Mouse (Mus musculus): ENCODE data around the gene Rfesd. TPM values are rescaled to one million over a fixed set of nuclear protein-coding genes. Genes with fewer than 3 reads are reported as not detected.

Gene Rfesd
- polyA plus RNA-seq (2012; rRNA removed), result 3.7 and 4.9 TPM in 2 replicates

DNA sequence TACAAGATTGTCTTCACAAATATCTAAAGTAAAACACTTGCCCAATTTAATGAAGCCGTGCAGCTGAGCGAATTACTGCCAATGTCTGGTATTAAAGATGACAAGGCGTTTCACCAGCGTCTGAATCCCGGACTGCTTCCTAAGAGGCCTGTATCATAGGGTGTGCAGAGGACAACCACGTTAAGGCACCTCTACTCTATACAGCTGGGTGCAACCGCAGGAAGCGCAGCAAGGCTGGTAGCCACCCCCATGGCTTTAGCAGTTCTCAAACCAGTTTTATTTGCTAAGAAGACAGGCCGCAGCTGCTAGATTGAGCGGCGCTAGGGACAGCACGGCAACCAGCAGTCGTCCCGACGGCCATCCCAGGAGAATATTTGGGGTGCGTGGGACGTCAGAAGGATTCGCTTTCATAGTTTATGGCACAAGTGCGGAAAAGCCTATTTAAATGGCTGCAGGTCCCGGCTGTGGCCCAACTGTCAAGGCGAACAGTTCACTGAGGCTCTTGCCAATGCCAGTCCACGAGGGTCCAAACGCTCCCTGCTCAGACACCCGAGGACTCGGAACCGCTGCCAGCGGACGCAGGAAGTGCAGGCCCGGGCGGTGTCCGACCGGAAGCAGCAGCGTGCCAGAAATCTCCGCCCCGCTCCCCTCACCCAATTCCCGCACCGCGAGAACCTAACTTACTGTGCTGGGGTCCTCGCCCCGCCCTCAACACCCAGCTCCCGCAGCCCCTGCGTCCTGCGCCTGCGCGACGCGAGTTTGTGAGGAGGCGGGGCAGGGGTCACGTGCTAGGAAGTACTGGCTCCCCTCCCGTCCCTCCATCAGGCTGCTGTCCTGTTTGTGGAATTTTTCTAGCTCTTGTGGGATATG is at the start of gene Rfesd:
Gene Rfesd, minus strand, starts transcription at position 746 of the 870 bp plus-strand sequence.
- under 1% methylated on average over 50 of the region's 50 CpGs for WGBS
- DNase-seq (ENCODE audit: low read depth, low spot score), result peak; percentile 90

DNA sequence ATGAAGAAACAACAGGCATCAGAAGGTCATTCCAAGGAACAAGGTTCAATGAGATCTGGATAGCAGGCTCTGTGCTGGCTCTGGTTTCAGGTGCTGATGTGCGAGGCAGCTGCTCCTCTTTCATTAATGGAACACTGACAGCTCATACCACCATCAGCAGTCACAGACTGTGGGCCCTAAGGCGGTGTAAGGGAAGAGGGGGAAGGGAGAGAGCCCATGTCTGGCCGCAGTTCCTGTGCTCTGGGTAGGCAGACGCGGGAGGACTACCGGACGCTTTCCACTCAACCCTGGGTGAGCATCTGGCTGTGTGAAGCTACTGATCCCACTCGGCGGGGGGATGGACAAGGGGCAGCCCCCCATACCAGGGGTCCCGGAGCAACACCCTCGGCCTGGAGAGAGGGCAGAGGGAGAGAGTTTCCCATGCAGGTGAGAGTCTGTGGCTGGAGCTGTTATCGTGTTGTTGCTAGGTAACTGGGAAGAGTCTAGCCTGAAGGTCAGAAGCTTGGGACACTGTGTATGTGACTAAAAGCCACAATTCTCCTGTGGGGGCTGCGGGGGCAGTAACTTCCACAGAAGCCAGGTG is 45.9 kb upstream of the Rfesd start:
- no peak for DNase-seq (ENCODE audit: low read depth, low spot score)
- WGBS, result 90% methylated on average over 13 of the region's 13 CpGs

DNA sequence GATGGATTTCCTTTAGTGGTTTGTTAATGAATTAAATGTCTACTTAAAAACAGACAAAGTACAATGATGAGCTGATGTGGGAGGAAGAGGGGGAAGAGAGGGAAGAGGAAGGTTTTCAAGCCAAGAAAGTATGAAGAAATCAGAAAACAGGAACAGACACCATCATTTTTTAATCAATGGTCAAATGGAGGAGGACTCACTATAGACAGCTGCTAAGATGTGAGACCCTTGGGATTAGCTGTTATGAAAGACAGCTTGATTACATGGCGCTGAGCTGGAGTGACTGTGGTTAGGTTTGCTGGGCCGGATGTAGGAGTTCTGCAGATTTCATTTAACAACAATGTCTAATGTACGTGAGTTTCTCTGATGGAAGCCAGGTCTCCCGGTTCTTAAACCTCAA is 45.0 kb upstream of the Rfesd start:
- no peak for DNase-seq (ENCODE audit: low read depth, low spot score)
- WGBS, result 90% methylated on average over 4 of the region's 4 CpGs

DNA sequence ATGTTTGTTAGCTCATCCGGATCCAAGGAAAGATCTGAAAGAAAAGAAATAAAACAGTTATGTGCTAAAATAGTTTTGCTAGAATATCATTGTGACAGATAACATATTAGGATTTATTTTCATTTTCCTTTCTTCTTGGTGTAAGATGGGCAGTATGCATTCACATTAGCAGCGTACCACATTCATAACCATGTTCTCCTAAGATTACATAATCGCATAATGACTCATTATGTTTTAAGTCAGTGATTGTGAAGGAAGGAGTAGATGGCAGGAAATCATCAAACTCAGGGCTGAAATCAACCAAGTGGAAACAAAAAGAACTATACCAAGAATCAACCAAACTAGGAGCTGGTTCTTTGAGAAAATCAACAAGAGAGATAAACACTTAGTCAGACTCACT is 44.0 kb upstream of the Rfesd start:
- WGBS, result 91% methylated on average over 3 of the region's 3 CpGs
- DNase-seq (ENCODE audit: low read depth, low spot score), result no peak

DNA sequence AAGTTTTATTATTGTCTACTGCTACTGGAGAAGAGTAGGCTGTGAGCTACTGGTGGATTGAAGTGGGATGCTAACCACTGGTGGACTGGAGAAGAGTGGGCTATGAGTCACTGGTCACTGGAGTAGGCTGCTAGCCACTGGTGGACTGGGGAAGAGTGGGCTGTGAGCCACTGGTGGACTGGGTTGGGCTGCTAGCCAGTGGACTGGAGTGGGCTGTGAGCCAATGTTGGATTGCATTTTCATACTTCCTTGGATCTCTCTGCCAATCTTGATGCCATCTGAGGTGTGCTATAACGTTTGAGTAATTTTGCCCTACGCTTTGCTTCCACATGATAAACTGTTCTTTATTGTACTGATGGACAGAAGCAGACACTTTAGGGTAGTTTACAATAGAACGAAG is 43.6 kb upstream of the Rfesd start:
- 68% methylated on average over 3 of the region's 3 CpGs for WGBS
- no peak for DNase-seq (ENCODE audit: low read depth, low spot score)

DNA sequence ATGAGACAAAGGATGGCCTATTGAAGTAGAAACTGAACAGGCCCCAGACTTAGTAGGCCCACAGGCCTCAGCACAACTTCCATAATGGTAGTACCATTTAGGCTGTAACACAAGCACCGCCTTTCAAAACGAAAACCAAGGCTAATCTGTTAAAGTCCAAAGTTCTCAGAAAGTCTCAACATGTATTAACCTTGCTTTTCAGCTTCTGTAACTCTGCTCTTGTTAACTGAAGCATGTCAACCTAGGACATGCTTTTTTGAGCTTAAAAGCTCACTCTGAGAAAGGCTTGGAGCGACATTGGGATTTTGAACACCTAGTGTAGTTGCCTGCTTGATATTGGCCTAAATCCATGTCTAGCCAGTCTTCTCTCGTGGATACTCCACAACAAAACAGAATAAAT is 41.1 kb upstream of the Rfesd start:
- 77% methylated on average over 4 of the region's 4 CpGs for WGBS
- DNase-seq (ENCODE audit: low read depth, low spot score), result no peak

DNA sequence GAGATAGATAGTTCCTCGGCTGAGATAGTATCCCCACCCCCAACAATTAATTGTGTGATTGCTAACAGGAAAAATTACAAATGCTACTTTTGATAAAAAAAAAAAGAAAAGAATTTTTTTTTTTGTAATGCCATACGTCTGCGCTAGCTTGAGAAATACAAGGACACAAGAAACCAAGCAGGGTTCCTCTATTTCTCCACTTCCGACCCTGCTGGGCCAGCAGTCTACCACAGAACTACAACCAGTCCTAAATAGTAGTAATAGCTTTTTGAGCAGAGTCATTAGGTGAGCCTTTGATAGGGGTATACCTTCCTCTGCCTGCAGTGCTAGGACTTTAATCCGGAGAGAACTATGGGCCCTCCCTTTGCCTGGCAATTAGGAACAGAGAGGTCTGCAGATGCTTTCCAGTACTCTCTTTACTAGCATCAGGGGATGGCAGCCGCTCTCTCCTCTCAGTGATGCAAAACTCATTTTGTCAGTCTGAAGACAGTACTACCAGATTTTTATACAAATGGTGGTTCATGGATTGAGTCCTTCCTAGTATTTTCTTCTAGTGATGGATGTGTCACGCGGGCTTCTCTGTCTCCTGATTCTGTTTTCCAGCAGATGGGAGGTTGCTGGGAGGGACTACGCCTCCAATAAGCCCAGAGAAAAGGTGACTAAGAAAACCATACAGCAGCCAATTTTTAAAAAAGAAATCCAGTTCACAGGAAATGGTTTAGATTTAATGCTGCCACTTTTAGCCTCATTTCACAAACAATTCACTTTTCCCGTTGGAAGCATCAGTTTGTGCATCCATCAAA is 38.9 kb upstream of the Rfesd start:
- no peak for DNase-seq (ENCODE audit: low read depth, low spot score)
- WGBS, result 74% methylated on average over 10 of the region's 10 CpGs

DNA sequence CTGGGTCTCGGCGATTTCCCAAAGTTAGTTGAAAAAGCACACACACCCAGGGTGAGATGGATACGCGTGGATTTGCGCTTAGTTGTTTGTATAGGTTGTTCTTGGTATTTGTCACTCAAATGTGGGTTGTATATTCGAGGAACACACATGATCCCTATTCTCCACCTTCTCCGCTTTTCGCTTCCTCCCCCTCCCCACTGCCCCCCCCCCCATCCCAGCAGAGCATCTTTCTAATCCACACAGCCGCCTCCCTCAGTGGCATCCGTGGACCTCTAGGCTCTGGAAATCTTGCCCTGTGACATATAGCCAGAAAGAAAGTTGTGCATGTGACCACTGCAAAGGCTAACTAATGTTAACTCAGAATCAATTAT is 38.4 kb upstream of the Rfesd start, which contains the start of gene Gpr150:
Gene Gpr150, minus strand, starts transcription at position 101 of the 371 bp plus-strand sequence.
- DNase-seq (ENCODE audit: low read depth, low spot score), result no peak
- 19% methylated on average over 10 of the region's 10 CpGs for WGBS

DNA sequence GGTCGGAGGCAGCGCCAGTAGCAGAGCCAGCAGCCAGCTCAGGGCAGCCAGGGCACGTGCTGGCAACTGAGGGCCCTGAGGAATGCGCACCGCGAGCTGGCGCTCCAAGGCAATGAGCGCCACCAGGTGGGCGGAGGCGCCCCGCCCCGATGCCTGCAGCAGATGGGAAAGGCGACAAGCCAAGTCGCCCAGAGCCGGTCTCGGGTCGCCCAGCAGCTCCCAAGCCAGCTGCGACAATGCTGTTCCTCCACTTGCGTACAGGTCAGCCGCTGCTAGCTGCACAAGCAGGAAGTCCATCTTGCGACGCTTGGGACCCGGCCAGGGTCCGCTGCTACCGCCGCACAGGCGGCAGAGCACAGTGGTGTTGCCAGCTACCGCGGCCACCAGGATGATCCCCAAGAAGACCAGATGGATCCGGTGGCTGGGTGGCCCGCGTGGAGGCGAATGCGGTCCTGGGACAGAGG is 37.8 kb upstream of the Rfesd start:
- peak; percentile 16 for DNase-seq (ENCODE audit: low read depth, low spot score)
- under 1% methylated on average over 34 of the region's 34 CpGs for WGBS

DNA sequence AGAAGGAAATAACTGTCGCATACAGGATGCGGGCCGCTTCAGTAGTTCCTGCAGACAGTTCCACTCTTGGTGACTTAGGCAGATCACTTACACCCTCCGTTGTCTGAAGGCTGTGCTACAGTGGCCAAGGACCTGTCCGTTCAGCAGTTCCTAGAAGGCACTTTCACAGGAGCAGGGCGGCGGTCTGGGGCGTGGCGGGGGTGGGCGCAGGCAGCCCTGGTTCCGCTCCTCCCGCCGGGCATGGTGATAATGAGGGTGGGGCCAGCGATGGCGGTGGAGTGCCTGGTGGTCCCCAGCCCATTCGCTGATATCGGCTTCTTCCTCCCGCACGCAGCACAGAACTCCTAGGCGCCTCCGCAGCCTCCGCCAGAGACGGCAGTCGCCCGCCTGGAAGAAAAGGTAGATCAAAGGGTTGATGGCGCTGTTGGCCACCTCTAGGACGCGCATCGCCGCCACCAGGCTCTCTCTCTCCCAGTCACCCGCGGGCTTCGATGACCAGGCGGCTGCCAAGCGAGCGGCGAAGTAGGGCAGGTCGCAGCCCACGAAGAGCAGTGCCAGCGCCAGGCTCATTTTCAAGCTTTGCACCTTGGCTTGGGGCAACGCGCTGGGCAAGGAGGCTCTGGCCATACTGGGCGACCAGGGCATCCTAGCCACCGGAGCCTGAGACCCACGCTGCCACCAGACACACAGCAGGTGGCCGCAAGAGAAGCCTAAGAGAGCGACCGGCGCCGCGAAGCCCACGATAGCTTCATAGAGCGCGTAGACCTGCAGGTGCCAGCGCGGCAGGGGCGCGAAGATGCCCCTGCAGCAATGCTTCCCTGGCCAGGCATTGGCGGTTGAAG is 37.1 kb upstream of the Rfesd start:
- DNase-seq (ENCODE audit: low read depth, low spot score), result no peak
- 2% methylated on average over 59 of the region's 59 CpGs for WGBS

DNA sequence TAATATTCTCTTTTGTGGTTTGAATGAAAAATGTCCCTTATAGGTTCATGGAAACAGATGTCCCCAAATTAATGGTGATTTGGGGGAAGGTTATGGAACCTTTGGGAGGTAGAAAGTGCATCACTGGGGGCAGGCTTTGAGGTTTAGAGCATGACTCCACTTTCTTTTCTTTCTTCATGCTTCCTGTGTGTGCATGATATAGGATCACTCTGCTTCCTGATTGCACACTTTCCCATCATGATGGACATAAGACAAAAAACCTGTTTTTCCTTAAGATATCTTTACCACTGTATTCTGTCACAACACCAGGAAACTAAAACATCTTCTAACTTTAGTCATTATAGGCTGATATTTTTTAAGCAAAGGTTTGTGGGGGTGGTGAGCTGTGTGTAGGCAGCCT is 26.5 kb upstream of the Rfesd start:
- DNase-seq (ENCODE audit: low read depth, low spot score), result no peak

DNA sequence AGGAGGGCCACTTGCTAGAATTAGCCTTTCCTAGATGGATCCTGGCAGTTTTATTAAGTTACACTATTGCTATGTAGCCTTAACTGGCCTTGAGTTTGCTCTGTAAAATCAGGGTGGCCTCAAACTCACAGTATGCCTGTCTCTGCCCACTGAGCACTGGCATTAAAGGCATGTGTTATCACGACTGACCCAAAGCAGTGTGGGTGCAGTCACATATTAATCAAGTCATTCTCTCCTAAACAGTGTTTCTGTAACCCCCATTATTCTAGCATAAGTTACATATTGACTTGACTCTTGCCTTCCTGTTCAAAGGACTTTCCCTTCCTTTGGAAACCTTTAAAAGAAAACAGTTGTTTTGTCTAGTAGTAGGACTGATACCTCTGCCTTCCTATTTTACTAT is 23.9 kb upstream of the Rfesd start:
- WGBS, result 44% methylated on average over 1 of the region's 1 CpGs

DNA sequence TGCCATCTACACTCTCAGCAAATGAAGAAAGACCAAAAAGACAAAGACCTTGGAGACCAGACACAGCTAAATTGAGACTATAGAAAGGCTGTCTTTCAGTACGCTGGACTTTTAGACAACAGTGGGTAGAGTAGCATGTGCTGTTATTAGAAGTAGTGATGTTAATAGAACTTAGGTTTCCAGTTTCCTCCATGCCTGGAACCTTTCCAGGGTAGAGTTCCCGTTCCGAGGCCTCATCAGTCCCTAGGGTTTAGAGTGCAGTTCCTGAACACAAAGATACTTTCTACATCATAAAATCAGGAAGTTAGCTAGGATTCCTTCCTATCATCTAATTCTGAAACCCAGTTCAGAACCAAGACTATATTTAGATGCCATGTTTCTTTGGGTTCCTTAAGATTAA is 6.1 kb upstream of the Rfesd start:
- DNase-seq (ENCODE audit: low read depth, low spot score), result no peak
- 61% methylated on average over 3 of the region's 3 CpGs for WGBS

More for the DNA sequence above, 23.9 kb upstream of the Rfesd start:
- no peak for DNase-seq (ENCODE audit: low read depth, low spot score)

DNA sequence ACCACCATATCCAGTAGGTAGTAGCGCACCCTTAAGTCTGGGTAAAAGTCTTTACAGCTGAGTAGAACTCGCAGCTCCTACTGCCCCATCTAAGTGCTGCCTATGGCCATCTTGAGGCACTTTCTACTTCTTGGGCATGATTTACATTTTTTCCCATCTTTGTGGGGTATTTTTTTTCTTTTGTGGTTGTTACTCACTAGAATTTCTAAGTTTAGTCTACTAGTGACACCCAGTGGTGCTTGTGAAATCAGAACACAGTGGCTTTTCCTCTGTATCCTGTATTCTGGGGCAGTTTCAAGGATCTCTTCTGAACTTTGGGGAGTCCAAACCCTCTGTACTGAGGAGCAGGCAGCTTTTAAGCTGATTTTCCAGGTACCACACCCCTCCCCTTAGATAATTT is 3.3 kb upstream of the Rfesd start:
- WGBS, result 86% methylated on average over 2 of the region's 2 CpGs
- no peak for DNase-seq (ENCODE audit: low read depth, low spot score)

DNA sequence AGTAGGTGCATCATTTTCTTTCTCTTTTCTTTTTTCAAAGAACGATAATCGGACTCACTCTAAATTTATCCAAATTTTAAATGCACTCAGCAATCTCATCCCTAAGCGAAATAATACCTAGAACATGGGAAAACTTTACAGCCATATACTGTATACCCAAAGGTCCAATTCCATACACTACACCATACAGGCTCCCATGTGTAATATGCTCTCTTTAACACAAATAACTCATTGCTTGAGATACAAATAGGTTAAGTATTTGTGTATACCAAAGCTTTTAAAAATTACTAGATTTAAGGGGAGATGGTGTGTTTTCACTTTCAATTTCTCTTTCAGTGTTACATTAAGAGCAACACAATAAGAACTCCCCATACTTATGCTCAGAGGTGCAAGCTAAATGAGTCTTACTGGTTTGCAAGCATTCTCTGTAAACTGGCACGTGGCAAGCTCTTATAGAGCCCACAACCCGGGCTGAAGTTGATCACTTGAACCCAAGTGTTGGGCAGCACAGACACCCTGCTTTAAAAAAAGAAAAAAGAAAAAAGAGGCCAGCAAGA is 403 bp upstream of the Rfesd start:
- peak; percentile 24 for DNase-seq (ENCODE audit: low read depth, low spot score)
- WGBS, result 25% methylated on average over 5 of the region's 5 CpGs

DNA sequence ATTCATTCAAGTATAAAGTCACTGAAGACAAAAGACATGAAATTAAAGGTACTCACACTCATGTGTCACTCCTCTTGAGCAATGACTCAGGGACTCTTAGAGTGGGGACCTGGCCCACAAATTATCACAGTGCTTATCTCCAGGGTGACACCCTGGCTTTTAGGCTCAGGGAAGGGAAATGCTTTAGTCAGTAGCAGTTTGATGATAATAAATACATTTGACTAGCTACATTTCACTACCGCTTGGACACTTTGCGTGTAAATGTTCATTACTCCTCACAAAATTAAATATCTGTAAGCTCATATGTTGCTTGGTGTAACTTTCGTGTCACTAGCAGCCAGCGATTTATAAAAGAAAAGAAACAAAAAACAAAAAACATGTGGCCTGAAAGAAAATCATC is 1.1 kb downstream of the Rfesd start:
- WGBS, result 52% methylated on average over 4 of the region's 4 CpGs

DNA sequence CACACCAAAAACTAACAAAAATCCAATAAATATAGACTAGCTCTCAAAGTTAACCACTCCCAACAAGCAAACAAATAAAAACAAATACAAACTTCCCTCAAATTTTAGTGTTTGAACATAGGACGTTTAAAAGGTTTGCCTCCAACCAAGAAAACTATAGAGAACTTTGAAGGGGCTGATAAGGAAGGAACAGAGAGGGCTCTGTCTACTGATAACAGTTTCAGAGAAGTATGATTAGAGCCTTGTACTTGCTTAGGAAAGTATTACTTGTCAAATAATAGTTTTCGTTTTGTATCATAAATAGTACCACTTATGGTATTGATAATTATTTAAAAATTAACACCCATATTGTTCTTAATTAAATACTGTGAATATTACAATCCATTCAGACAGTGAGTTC is 4.0 kb downstream of the Rfesd start:
- WGBS, result 47% methylated on average over 2 of the region's 2 CpGs
- no peak for DNase-seq (ENCODE audit: low read depth, low spot score)

More for the DNA sequence above, 1.1 kb downstream of the Rfesd start:
- no peak for DNase-seq (ENCODE audit: low read depth, low spot score)

DNA sequence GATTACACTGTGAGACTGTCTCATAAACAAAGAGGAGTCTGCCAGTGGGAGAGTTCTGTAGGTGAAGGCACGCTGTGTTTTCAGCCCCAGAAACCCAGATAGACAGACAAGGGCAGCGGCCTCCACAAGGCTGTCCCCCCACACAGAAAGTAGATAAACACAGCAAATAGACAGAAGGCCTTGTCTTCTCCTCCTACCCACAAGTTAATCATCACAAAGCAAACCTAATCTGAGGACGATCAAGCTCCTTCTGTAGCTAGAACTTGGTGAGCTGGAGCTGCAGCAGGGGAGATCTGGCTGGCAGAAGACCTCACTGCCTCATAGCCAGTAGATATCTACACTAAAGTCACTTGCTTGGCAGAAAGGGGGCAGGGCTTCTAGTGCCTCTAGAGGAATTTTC is 15.2 kb downstream of the Rfesd start:
- DNase-seq (ENCODE audit: low read depth, low spot score), result no peak
- 69% methylated on average over 3 of the region's 3 CpGs for WGBS

Measured in large intestine, adult 2 months (tissue).